Mouse (Mus musculus): ENCODE results near the gene Iqschfp.

Iqschfp gene

DNA sequence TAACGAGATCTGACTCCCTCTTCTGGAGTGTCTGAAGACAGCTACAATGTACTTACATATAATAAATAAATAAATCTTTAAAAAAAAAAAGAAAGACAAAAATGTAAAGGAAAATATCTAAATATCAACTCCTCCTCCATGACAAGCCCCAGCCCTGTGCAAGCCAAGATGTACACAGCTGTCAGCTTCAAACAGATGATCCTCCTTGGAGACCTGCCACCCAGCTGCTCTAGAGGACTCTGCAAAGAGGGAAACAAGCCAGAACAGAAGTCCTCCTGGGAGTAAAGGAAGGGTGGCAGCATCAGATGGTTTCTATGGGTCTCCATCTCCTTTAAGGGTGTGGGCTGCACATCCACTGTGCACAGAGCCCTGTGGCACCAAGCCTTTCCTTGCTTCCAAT lies 480.9 kb downstream of the Iqschfp start:
- peak; percentile 18 for DNase-seq

- no peak for DNase-seq
These were observed 483.1 kb downstream of the Iqschfp start for GRCm38 (mm10) chr3:68375100-68375508.

DNA sequence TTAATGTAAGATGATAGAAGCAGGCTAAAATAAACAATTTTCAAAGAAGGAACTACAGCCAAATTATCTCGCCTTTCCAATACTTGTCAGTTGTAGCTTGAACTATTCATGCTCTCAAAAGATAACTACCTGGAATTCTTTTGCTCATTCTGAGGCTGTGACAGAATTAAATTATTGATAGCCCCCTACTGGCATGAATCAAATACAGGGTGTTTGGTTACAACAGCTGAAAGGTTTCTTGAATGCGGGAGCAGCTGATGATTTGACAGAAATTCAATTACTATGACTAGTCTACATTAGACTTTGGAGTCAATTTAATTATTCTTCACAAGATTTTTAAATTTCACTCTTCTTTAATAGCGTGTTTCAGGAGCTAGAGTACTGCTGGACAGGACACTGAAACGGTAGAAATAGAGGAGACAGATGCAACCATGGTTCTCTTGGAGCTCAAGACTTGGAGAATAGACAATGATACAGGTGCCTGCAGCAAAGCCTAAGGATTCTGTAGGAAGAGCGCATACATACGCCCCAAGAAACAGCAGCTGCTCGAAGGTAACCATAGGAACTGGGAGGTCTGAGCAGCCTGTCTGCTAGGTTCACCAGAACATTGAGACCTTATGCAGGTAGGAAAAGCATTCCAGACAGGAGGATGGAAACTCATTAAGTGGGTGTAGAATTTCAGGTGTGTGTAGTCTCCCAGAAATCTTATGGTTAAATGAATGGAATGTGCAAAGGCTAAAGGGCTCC lies 485.6 kb downstream of the Iqschfp start:
- no peak for DNase-seq

- no peak for DNase-seq
These were observed 486.8 kb downstream of the Iqschfp start for GRCm38 (mm10) chr3:68378799-68379198.

DNA sequence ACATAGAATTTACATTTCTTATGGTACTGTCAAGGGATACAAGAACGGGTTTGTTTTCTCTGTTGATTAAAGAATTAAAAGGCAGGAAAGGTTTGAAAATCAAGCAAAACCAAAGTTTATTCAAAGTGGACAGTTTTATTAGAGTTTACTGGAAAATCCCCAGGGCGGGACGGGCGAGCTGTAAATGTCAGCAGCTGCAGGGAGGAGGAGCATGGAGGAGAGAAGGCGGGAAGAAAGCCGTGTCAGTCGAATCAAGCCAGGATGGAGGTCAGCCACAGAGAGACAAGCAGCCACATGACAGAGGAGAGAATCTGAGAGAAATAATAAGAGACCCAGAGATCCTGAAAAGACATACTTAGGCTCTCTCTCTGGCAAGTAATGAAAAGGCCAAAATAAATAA lies 487.2 kb downstream of the Iqschfp start:
- DNase-seq, result peak; percentile 62

- no peak for DNase-seq
These were observed 491.6 kb downstream of the Iqschfp start for GRCm38 (mm10) chr3:68383672-68384071.

DNA sequence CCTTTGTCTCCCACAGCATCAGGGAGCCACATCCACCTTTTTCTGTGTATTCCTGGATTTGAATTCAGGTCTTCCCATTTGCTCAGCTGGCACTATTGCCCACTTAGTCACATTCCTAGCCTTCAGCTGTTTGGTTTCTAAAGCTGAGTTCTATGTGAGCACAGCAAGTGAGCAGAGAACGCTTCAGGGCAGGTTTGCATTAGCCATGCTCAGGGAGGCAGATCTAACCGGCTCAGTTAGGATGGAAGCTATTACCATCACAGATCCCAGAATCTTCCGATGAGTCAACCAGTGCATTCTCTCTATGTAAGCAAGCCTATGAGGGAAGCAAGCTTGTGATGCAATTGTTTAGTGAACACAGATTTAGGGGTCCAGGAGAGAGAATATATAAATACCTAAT lies 493.5 kb downstream of the Iqschfp start:
- no peak for DNase-seq

DNA sequence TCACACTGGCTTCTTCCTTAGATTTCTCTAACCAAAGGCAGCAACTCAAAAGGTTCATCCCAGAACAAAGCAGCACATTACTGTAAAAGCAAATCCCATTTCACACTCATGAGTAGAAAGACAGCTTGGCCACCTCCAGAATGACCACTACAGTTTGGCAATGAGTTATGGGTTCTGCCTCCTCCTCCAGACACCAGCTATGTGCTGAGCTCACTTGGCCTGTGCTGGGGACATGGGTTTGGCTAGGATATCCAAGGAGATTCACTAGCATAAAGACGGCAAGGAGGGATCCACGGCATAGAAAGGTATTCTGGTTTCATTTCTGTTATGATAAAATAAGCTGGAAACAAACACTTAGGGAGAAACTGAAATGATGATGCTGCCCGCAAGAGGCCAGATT lies 496.0 kb downstream of the Iqschfp start:
- DNase-seq, result no peak

DNA sequence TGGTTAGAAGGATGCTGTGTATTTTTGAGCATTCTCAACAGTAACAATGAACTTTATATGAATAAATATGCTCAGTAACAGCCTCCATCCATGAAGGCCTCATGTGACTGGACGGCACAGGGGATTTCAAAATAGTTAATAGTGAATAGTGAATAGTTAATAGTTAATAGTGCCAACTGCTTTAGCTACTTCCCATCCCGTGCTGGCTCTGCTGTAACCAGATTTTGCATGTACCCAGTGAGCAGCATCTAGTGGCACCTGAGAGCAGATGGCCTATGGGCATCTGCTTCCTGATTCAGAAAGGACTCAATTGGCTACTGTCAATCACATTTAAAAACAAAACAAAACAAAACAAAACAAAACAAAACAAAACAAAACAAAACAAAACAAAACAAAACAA lies 501.5 kb downstream of the Iqschfp start:
- DNase-seq, result no peak

DNA sequence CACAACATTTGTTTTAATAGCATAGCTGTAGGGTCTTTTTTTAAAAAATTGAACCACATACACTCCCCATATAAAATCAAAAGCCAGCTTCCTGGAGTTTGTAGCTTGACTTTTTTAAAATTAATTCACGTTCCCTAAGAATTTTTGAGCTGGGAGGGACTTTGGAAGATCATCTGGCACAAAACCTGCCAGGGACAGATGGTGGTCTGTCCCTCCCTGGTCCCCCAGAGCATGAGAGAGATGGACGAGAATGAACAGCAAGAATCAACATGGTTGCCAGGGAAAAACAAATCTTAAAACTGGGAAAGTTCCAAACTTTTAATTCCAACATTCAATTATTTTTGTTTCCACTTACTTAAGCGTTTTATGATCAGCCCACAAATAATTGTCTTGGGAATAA lies 506.7 kb downstream of the Iqschfp start:
- no peak for DNase-seq

- no peak for DNase-seq
These were observed 508.1 kb downstream of the Iqschfp start for GRCm38 (mm10) chr3:68400121-68400520.

GRCm38 (mm10) chr3:68403343-68403742 lies 511.3 kb downstream of the Iqschfp start:
- no peak for DNase-seq

DNA sequence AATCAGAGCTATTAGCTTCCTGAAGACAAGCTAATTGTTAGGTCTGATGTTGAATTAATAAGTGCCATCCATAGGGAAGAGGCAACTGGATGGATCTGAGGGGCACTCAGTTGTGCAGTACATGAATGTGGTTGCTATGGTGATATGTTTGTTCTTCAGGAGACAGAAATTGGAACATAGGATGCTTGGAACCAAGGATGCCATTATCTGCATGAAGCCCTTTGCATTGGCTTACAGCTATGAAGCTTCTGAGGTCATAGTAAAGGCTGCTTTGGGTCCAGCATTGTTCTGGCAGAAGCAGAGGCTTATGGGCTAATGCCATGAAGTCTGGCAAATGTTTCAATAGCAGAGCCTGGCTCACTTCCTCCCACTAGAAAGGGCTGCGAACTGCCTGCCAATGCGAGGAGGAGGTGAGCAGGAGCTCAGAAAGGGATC lies 511.8 kb downstream of the Iqschfp start:
- DNase-seq, result no peak

GRCm38 (mm10) chr3:68405724-68406123 lies 513.7 kb downstream of the Iqschfp start:
- DNase-seq, result no peak

DNA sequence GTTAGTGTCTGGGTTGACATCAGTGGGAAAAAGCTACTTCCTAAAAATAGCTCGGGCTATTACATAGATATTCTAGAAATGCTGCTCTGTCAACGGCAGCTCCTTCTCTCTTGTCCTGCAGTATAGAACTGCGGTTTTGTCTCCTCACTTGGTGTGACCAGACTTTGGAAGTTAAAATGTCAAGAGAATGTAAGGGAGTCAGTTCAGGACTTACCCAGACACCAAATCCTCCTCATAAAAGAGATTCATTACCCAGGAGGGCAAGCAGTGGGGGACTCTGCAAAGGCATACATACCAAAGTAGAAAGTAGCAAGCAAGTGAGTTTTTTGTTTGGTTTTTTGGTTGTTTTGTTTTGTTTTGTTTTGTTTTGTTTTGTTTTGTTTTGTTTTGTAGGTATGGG lies 520.2 kb downstream of the Iqschfp start:
- no peak for DNase-seq

DNA sequence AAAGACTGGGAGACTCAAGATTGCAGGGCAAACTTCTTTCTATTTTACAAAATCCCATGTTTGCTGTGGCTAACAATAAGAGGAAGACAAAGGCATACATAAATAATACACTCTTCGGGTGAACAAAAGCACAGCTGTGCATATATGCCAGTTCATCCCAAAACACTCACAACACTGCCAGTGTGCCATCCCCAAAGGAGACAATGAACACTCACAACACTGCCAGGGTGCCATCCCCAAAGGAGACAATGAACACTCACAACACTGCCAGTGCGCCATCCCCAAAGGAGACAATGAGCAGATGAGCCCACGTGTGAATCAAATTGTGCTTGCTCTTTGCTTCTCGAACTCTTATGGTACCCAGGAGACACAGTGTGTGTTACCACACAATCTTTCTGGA lies 527.8 kb downstream of the Iqschfp start:
- no peak for DNase-seq

- peak; percentile 6 for DNase-seq
These were observed 528.9 kb downstream of the Iqschfp start for GRCm38 (mm10) chr3:68420927-68421326.

- DNase-seq, result no peak
These were observed 529.8 kb downstream of the Iqschfp start for GRCm38 (mm10) chr3:68421849-68422248.

DNA sequence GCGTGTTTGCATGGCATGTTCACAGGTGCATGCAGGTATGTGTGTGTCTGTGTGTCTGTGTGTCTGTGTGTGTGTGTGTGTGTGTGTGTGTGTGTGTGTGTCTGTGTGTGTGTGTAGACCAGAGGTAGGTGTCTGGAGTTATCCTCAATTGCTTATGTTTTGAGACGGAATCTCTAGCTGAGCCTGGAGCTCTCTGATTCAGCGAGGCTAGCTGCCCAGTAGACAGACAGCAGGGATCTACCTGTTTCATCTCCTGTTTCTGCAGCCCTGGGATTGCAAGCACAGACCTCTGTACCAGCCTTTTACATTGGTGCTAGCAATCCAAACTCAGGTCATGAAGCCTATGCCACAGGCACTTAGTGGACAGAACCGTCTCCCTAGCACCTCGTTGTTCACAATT lies 536.0 kb downstream of the Iqschfp start:
- DNase-seq, result no peak

- no peak for DNase-seq
These were observed 542.4 kb downstream of the Iqschfp start for GRCm38 (mm10) chr3:68434435-68434834.

- no peak for DNase-seq
These were observed 542.9 kb downstream of the Iqschfp start for GRCm38 (mm10) chr3:68434897-68435296.

DNA sequence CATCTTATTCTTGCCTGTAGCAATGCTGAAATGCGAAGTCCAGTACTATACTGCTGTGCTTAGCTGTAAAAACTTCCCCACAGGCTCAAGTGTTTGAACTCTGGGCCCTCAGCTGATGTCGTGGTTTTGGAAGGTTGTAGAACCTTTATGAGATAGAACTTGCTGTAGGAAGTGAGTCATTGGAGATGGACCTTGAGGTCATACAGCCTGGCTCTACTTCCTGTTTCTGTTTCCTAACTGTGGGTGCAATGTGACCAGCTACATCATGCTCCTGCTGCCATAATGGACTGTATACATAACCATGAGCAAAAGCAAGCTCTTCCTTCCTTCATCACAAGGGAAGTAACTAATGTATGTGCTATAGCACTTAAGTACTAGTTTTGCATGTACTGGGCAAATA lies 556.4 kb downstream of the Iqschfp start:
- DNase-seq, result no peak

- no peak for DNase-seq
These were observed 559.6 kb downstream of the Iqschfp start for GRCm38 (mm10) chr3:68451634-68452033.

DNA sequence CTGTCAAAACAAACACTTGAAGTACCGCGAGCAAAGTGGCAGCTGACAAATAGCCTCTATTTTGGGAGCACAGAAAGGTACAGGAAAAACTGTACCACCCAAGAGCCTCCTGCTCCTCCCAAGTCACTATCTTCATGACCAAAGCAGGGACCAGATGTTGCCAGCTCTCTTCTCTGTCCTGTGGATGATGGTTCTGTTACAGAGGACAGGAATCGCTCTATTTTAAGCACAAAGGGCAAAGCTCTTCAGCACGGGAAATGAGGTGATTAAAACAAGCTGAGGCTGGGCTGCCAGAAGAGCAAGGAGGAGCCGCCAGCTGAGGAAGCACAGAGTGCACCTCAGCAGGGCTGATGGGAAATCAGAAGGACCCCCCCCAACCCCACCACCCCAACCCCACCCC lies 561.2 kb downstream of the Iqschfp start:
- DNase-seq, result no peak
